Mouse (Mus musculus) forebrain, embryonic 16.5 days (tissue): ENCODE measurements around the gene Eid2b. TPM values are rescaled to one million over a fixed set of nuclear protein-coding genes. Genes with fewer than 3 reads are reported as not detected.

Experiments
- ATAC-seq: fragments of 200-750 bp; cut with Nextera tagmentation; 2 replicates; pipeline ENCODE4 v1.8.0; 2017; ENCODE audit warnings: mild to moderate bottlenecking, moderate library complexity
- H3K27ac ChIP-seq: fragments of 300-500 bp; sonication (generic); 2 replicates; pipeline ENCODE4 v1.5.1; 2014; ENCODE audit warnings: low read length, control low read depth
- H3K27me3 ChIP-seq: fragments of 300-500 bp; sonication (generic); replicated peaks from 2 replicates; pipeline ENCODE4 v1.6.1; 2014; ENCODE audit warnings: low read length; ENCODE audit not compliant: control insufficient read depth, insufficient read depth
- H3K36me3 ChIP-seq: fragments of 300-500 bp; sonication (generic); 2 replicates; pipeline ENCODE4 v1.6.1; 2014; ENCODE audit not compliant: control insufficient read depth, insufficient read depth
- H3K4me1 ChIP-seq: fragments of 300-500 bp; sonication (generic); replicated peaks from 2 replicates; pipeline ENCODE4 v1.6.1; 2014; ENCODE audit warnings: low read length; ENCODE audit not compliant: control insufficient read depth, insufficient read depth
- H3K4me2 ChIP-seq: fragments of 300-500 bp; sonication (generic); 2 replicates; pipeline ENCODE4 v1.6.1; 2014; ENCODE audit warnings: mild to moderate bottlenecking, low read length, control low read depth
- H3K4me3 ChIP-seq: fragments of 300-500 bp; sonication (generic); replicated peaks from 2 replicates; pipeline ENCODE4 v1.5.1; 2014; ENCODE audit warnings: mild to moderate bottlenecking, low read length, control low read depth
- H3K9ac ChIP-seq: fragments of 300-500 bp; sonication (generic); replicated peaks from 2 replicates; pipeline ENCODE4 v1.6.1; 2014; ENCODE audit warnings: low read depth, low read length, control low read depth
- H3K9me3 ChIP-seq: fragments of 300-500 bp; sonication (generic); 2 replicates; pipeline ENCODE4 v1.6.1; 2016; ENCODE audit warnings: low read length; ENCODE audit not compliant: control insufficient read depth
- WGBS: fragments of 180-500 bp; shearing (Covaris S2); extraction: QIAGEN DNeasy Blood & Tissue Kit; methylation state at CpG from one replicate; pipeline ENCODE4 v1.1.7; 2014; 5-methylcytosine and 5-hydroxymethylcytosine counted together
- polyA plus RNA-seq: library from polyadenylated mRNA; unstranded; fragments of >200 nt; fragmentation: Nextera tagmentation; extraction: Ambion mirVana; gene quantifications from 2 replicates; pipeline ENCODE4 v1.2.1, GENCODE M21; 2015

Eid2b gene
- polyA plus RNA-seq, 1 experiment from 2014 or later, result 41.8 TPM

- peak within 1 kb of the TSS; percentile 97 for H3K9ac ChIP-seq
- no peaks in the 10 kb centered on the region for H3K27me3 ChIP-seq
- 8% methylated on average over 49 of the region's 57 CpGs for WGBS
- peak; percentile 96 for ATAC-seq
- H3K4me2 ChIP-seq, result peak within 1 kb of the TSS; percentile 66
- H3K4me1 ChIP-seq, result peaks cover 11% of the 10 kb centered on the region
- H3K9me3 ChIP-seq, result no peaks in the 10 kb centered on the region; the same call in 1 of the 2 replicates
- peaks cover 6% of the 10 kb centered on the region; the same call in 1 of the 2 replicates for H3K36me3 ChIP-seq
- H3K4me3 ChIP-seq, result peak within 1 kb of the TSS; percentile 86
- peak within 1 kb of the TSS; percentile 83 for H3K27ac ChIP-seq
These were observed 10.2 kb upstream of the Eid2b start, which contains the start of gene Eid2 for GRCm38 (mm10) chr7:28267129-28268041. TSS of gene Eid2 (plus strand) at chr7:28267881.

GRCm38 (mm10) chr7:28268042-28268531 is 9.5 kb upstream of the Eid2b start:
- Histone ChIP-seq H3K4me1 (peaks cover 11% of the 10 kb centered on the region), H3K4me3 (peak overlapping the region; percentile 86), H3K4me2 (peak overlapping the region; percentile 66), H3K36me3 (peaks cover 9% of the 10 kb centered on the region; the same call in 1 of the 2 replicates), H3K27ac (peak overlapping the region; percentile 83), H3K9me3 (no peaks in the 10 kb centered on the region; the same call in 1 of the 2 replicates), H3K9ac (peak overlapping the region; percentile 97), H3K27me3 (no peaks in the 10 kb centered on the region)
- peak; percentile 81 for ATAC-seq
- WGBS, result under 1% methylated on average over 57 of the region's 62 CpGs

GRCm38 (mm10) chr7:28268576-28268975 is 9.0 kb upstream of the Eid2b start:
- H3K27me3 ChIP-seq, result no peaks in the 10 kb centered on the region

DNA sequence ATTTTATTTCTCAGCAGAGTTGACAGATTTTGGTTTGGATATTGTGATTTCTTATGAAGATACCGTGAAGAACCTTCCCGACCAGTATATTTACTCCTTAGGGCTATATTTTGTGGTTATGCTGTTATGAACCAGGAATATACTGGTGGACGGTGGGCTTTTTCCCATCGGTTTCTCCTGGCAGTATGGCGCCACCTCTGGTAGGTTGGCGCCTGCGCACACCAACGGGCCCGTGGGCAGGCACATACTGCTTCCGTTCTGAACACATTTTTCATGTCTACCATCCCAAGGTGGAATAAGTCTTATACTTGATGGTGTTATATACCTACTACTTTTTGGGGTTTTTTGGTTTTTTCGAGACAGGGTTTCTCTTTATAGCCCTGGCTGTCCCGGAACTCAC is 8.2 kb upstream of the Eid2b start:
- Histone ChIP-seq H3K4me1 (peaks cover 11% of the 10 kb centered on the region), H3K4me2 (peak overlapping the region; percentile 19; the same call in 1 of the 2 replicates), H3K9ac (no peak overlapping the region), H3K27ac (no peak overlapping the region), H3K27me3 (no peaks in the 10 kb centered on the region), H3K9me3 (no peaks in the 10 kb centered on the region; the same call in 1 of the 2 replicates), H3K4me3 (no peak overlapping the region), H3K36me3 (peaks cover 9% of the 10 kb centered on the region; the same call in 1 of the 2 replicates)
- no peak for ATAC-seq
- WGBS, result 95% methylated on average over 12 of the region's 12 CpGs

More at GRCm38 (mm10) chr7:28268576-28268975, 9.0 kb upstream of the Eid2b start:
- H3K27ac ChIP-seq, result peak overlapping the region; percentile 83
- peak overlapping the region; percentile 86 for H3K4me3 ChIP-seq
- peak overlapping the region; percentile 97 for H3K9ac ChIP-seq
- WGBS, result 32% methylated on average over 16 of the region's 16 CpGs
- H3K36me3 ChIP-seq, result peaks cover 9% of the 10 kb centered on the region; the same call in 1 of the 2 replicates
- H3K4me2 ChIP-seq, result peak overlapping the region; percentile 66
- ATAC-seq, result no peak
- no peaks in the 10 kb centered on the region; the same call in 1 of the 2 replicates for H3K9me3 ChIP-seq
- H3K4me1 ChIP-seq, result peaks cover 11% of the 10 kb centered on the region

DNA sequence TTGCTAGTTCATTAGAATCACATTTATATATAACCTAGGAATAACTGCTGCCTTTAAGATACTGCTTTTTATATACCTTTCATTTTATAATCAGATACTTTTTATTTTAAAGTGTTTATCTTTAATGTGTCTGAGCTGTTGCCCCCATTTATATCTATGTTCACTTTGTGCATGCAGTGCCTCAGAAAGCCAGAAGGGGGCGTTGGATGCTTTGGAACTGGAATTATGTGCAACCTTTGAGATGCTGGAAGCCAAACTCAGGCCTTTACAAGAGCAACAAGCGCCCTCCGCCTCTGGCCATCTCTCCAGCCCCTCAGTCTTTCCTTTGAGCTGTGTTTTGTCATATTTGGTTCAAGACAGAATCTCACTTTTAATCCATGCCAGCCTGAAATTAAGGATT is 5.8 kb upstream of the Eid2b start:
- H3K36me3 ChIP-seq, result peaks cover 9% of the 10 kb centered on the region; the same call in 1 of the 2 replicates
- no peak overlapping the region for H3K4me3 ChIP-seq
- no peak overlapping the region for H3K4me2 ChIP-seq
- H3K9ac ChIP-seq, result no peak overlapping the region
- H3K9me3 ChIP-seq, result no peaks in the 10 kb centered on the region; the same call in 1 of the 2 replicates
- peaks cover 11% of the 10 kb centered on the region for H3K4me1 ChIP-seq
- H3K27me3 ChIP-seq, result no peaks in the 10 kb centered on the region
- H3K27ac ChIP-seq, result no peak overlapping the region
- 75% methylated on average over 3 of the region's 3 CpGs for WGBS
- no peak for ATAC-seq

DNA sequence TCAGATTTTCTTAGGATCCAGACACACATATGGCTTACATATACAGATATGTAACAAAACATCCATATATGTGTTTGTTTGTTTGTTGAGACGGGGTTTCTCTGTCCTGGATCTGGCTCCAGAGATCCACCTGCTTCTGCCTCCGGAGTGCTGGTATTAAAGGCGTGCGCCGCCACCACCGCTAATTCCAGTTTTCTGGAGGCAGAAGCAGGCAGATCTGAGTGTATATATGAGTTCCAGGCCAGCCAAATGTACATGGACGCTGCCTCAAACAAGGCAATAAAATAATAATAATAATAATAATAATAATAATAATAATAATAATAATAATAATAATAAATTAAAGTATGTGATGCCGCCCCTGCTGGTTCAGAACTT is 313 bp upstream of the Eid2b start:
- H3K27me3 ChIP-seq, result no peaks in the 10 kb centered on the region
- no peak overlapping the region for H3K9ac ChIP-seq
- WGBS, result 56% methylated on average over 8 of the region's 8 CpGs
- H3K36me3 ChIP-seq, result peaks cover 3% of the 10 kb centered on the region; the same call in 1 of the 2 replicates
- H3K9me3 ChIP-seq, result no peaks in the 10 kb centered on the region
- H3K4me3 ChIP-seq, result no peak overlapping the region; the same call in 1 of the 2 replicates
- ATAC-seq, result no peak; the same call in 1 of the 2 replicates
- H3K27ac ChIP-seq, result no peak overlapping the region
- H3K4me1 ChIP-seq, result peaks cover 17% of the 10 kb centered on the region
- no peak overlapping the region for H3K4me2 ChIP-seq

- Histone ChIP-seq H3K4me2 (peak overlapping the region; percentile 62), H3K9ac (peak overlapping the region; percentile 99), H3K4me1 (peaks cover 17% of the 10 kb centered on the region), H3K9me3 (no peaks in the 10 kb centered on the region), H3K27ac (no peak overlapping the region), H3K27me3 (no peaks in the 10 kb centered on the region), H3K36me3 (no peaks in the 10 kb centered on the region), H3K4me3 (peak overlapping the region; percentile 74)
- no peak for ATAC-seq
- 86% methylated on average over 7 of the region's 7 CpGs for WGBS
These were observed 727 bp downstream of the Eid2b start for GRCm38 (mm10) chr7:28278279-28278652.

- H3K4me2 ChIP-seq, result no peak overlapping the region
- ATAC-seq, result no peak
- H3K4me1 ChIP-seq, result peaks cover 17% of the 10 kb centered on the region
- WGBS, result 82% methylated on average over 7 of the region's 7 CpGs
- no peak overlapping the region for H3K4me3 ChIP-seq
- no peaks in the 10 kb centered on the region for H3K9me3 ChIP-seq
- no peak overlapping the region for H3K27ac ChIP-seq
- H3K36me3 ChIP-seq, result no peaks in the 10 kb centered on the region
- H3K27me3 ChIP-seq, result no peaks in the 10 kb centered on the region
- H3K9ac ChIP-seq, result no peak overlapping the region
These were observed 3.1 kb downstream of the Eid2b start for GRCm38 (mm10) chr7:28280630-28281029.

DNA sequence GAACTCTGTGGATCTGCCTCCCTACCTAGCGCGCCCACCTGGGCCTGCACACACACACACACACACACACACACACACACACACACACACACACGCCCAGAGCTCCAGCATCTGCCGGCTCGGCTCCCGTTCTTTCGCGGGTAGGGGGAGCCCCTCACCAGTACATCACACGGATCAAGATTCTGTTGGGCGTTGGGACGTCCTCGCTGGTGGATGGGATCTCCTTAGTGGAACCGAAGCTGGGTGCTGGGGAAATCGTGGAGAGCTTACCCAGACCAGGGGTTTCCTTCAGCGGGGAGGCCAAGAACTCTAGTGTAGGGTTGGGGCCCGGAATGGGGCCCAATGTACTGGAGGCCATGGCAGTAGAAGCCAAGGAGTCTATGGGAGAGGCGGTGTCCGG is 12.6 kb downstream of the Eid2b start:
- Histone ChIP-seq H3K36me3 (no peaks in the 10 kb centered on the region), H3K4me1 (peaks cover 14% of the 10 kb centered on the region), H3K4me3 (peak overlapping the region; percentile 25), H3K27ac (no peak overlapping the region), H3K9ac (no peak overlapping the region), H3K9me3 (no peaks in the 10 kb centered on the region), H3K4me2 (peak overlapping the region; percentile 40), H3K27me3 (peaks cover 49% of the 10 kb centered on the region)
- under 1% methylated on average over 12 of the region's 18 CpGs for WGBS
- 0 out of 2 replicates have a peak, but pooled peaks have one; percentile 19 for ATAC-seq
